Mouse (Mus musculus) lung, embryonic 16.5 days (tissue): ENCODE measurements around the gene Rasl11a. TPM values are rescaled to one million over a fixed set of nuclear protein-coding genes. Genes with fewer than 3 reads are reported as not detected.

Source experiments
- ATAC-seq: fragments of 200-750 bp; cut with Nextera tagmentation; 2 replicates; pipeline ENCODE4 v1.8.0; 2017; ENCODE audit warnings: low read depth, mild to moderate bottlenecking, moderate library complexity
- H3K27ac ChIP-seq: fragments of 300-500 bp; sonication (generic); 2 replicates; pipeline ENCODE4 v1.5.1; 2014; ENCODE audit warnings: mild to moderate bottlenecking, control low read depth, low read length
- H3K27me3 ChIP-seq: fragments of 300-500 bp; sonication (generic); 2 replicates; pipeline ENCODE4 v1.6.1; 2014; ENCODE audit warnings: low read depth, low read length, mixed read lengths; ENCODE audit not compliant: control insufficient read depth, insufficient read depth
- H3K36me3 ChIP-seq: fragments of 300-500 bp; sonication (generic); 2 replicates; pipeline ENCODE4 v1.6.1; 2014; ENCODE audit warnings: low read length; ENCODE audit not compliant: control insufficient read depth, insufficient read depth
- H3K4me1 ChIP-seq: fragments of 300-500 bp; sonication (generic); replicated peaks from 2 replicates; pipeline ENCODE4 v1.6.1; 2014; ENCODE audit warnings: low read length, mixed read lengths; ENCODE audit not compliant: control insufficient read depth, insufficient read depth
- H3K4me2 ChIP-seq: fragments of 300-500 bp; sonication (generic); 2 replicates; pipeline ENCODE4 v1.6.1; 2014; ENCODE audit warnings: low read depth, low read length, control low read depth
- H3K4me3 ChIP-seq: fragments of 300-500 bp; sonication (generic); 2 replicates; pipeline ENCODE4 v1.5.1; 2014; ENCODE audit warnings: mild to moderate bottlenecking, low read length, control low read depth
- H3K9ac ChIP-seq: fragments of 300-500 bp; sonication (generic); 2 replicates; pipeline ENCODE4 v1.6.1; 2014; ENCODE audit warnings: low read length, control low read depth
- H3K9me3 ChIP-seq: fragments of 300-500 bp; sonication (generic); 2 replicates; pipeline ENCODE4 v1.6.1; 2016; ENCODE audit warnings: low read length; ENCODE audit not compliant: control insufficient read depth
- WGBS: fragments of 180-500 bp; shearing (Covaris S2); extraction: QIAGEN DNeasy Blood & Tissue Kit; methylation state at CpG from one replicate; pipeline ENCODE4 v1.1.7; 2014; 5-methylcytosine and 5-hydroxymethylcytosine counted together
- polyA plus RNA-seq: library from polyadenylated mRNA; unstranded; fragments of >200 nt; fragmentation: Nextera tagmentation; extraction: Ambion mirVana; gene quantifications from 2 replicates; pipeline ENCODE4 v1.2.1, GENCODE M21; 2015

The Rasl11a gene
- polyA plus RNA-seq, 1 experiment from 2014 or later, result 30.0 TPM

GRCm38 (mm10) chr5:146838836-146839648 is 5.8 kb upstream of the Rasl11a start:
- H3K36me3 ChIP-seq, result peaks cover 32% of the 10 kb centered on the region
- H3K27me3 ChIP-seq, result no peaks in the 10 kb centered on the region
- 0 out of 2 replicates have a peak, but pooled peaks have one; percentile 9 for ATAC-seq
- no peak overlapping the region for H3K4me3 ChIP-seq
- H3K27ac ChIP-seq, result no peak overlapping the region
- H3K9ac ChIP-seq, result no peak overlapping the region
- WGBS, result 44% methylated on average over 12 of the region's 12 CpGs
- H3K4me2 ChIP-seq, result no peak overlapping the region
- peaks cover 12% of the 10 kb centered on the region; the same call in 1 of the 2 replicates for H3K4me1 ChIP-seq
- H3K9me3 ChIP-seq, result no peaks in the 10 kb centered on the region

- 46% methylated on average over 5 of the region's 5 CpGs for WGBS
- no peak for ATAC-seq
Measured at GRCm38 (mm10) chr5:146839760-146840159, 5.1 kb upstream of the Rasl11a start.

GRCm38 (mm10) chr5:146840422-146840821 is 4.4 kb upstream of the Rasl11a start:
- 64% methylated on average over 4 of the region's 4 CpGs for WGBS
- peaks cover 24% of the 10 kb centered on the region for H3K36me3 ChIP-seq
- H3K9me3 ChIP-seq, result no peaks in the 10 kb centered on the region
- peaks cover 8% of the 10 kb centered on the region for H3K4me1 ChIP-seq
- no peak for ATAC-seq
- H3K27ac ChIP-seq, result no peak overlapping the region
- no peak overlapping the region for H3K4me3 ChIP-seq
- H3K9ac ChIP-seq, result no peak overlapping the region
- H3K27me3 ChIP-seq, result no peaks in the 10 kb centered on the region
- no peak overlapping the region for H3K4me2 ChIP-seq

More at GRCm38 (mm10) chr5:146839760-146840159, 5.1 kb upstream of the Rasl11a start:
- Histone ChIP-seq H3K9me3 (no peaks in the 10 kb centered on the region), H3K36me3 (peaks cover 29% of the 10 kb centered on the region), H3K27ac (0 out of 2 replicates have a peak overlapping the region, but pooled peaks have one; percentile 10), H3K4me3 (no peak overlapping the region), H3K4me1 (peaks cover 11% of the 10 kb centered on the region), H3K4me2 (no peak overlapping the region), H3K9ac (no peak overlapping the region), H3K27me3 (no peaks in the 10 kb centered on the region)

DNA sequence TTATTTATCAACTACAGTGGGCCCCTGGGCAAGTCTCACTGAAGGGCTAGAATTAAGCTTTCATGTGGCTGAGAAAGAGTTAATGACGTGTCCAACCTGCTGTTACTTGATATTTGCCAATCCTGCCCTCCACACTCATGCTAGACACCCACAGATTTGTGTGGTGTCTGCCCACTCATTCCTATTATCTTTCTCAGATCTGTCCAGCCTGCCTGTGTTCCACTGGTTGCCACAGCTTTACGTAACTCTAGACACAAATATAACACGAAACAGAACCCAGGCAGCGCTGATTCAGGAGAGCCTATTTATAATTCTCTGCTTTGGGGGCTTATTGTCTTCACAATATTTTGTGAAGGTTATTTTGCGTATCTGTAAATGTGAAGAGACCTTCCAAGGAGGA is 3.6 kb upstream of the Rasl11a start:
- Histone ChIP-seq H3K9me3 (no peaks in the 10 kb centered on the region), H3K4me2 (no peak overlapping the region), H3K9ac (no peak overlapping the region), H3K27me3 (no peaks in the 10 kb centered on the region), H3K36me3 (peaks cover 18% of the 10 kb centered on the region), H3K4me1 (peaks cover 14% of the 10 kb centered on the region), H3K27ac (no peak overlapping the region), H3K4me3 (no peak overlapping the region)
- ATAC-seq, result no peak
- 71% methylated on average over 5 of the region's 5 CpGs for WGBS

- Histone ChIP-seq H3K9ac (no peak overlapping the region), H3K9me3 (no peaks in the 10 kb centered on the region), H3K4me3 (no peak overlapping the region), H3K27me3 (no peaks in the 10 kb centered on the region), H3K4me2 (no peak overlapping the region), H3K27ac (no peak overlapping the region), H3K4me1 (peaks cover 19% of the 10 kb centered on the region), H3K36me3 (peaks cover 12% of the 10 kb centered on the region)
- 56% methylated on average over 4 of the region's 4 CpGs for WGBS
- ATAC-seq, result no peak
Measured at GRCm38 (mm10) chr5:146841996-146842395, 2.9 kb upstream of the Rasl11a start.

GRCm38 (mm10) chr5:146844301-146844941 is 450 bp upstream of the Rasl11a start:
- H3K36me3 ChIP-seq, result no peaks in the 10 kb centered on the region; the same call in 1 of the 2 replicates
- H3K27ac ChIP-seq, result peak overlapping the region; percentile 36; the same call in 1 of the 2 replicates
- peaks cover 24% of the 10 kb centered on the region for H3K4me1 ChIP-seq
- peak overlapping the region; percentile 97 for H3K4me2 ChIP-seq
- no peaks in the 10 kb centered on the region for H3K9me3 ChIP-seq
- ATAC-seq, result peak; percentile 3
- 9% methylated on average over 6 of the region's 6 CpGs for whole genome bisulfite sequencing
- H3K27me3 ChIP-seq, result no peaks in the 10 kb centered on the region
- peak overlapping the region; percentile 81 for H3K9ac ChIP-seq
- peak overlapping the region; percentile 77 for H3K4me3 ChIP-seq

GRCm38 (mm10) chr5:146846489-146846888 is 1.6 kb downstream of the Rasl11a start:
- Histone ChIP-seq H3K4me3 (peak overlapping the region; percentile 77), H3K9ac (peak overlapping the region; percentile 81; the same call in 1 of the 2 replicates), H3K27me3 (no peaks in the 10 kb centered on the region), H3K4me2 (peak overlapping the region; percentile 97), H3K36me3 (no peaks in the 10 kb centered on the region), H3K9me3 (no peaks in the 10 kb centered on the region), H3K4me1 (peaks cover 22% of the 10 kb centered on the region), H3K27ac (peak overlapping the region; percentile 76)
- no peak for ATAC-seq
- 14% methylated on average over 2 of the region's 2 CpGs for WGBS

DNA sequence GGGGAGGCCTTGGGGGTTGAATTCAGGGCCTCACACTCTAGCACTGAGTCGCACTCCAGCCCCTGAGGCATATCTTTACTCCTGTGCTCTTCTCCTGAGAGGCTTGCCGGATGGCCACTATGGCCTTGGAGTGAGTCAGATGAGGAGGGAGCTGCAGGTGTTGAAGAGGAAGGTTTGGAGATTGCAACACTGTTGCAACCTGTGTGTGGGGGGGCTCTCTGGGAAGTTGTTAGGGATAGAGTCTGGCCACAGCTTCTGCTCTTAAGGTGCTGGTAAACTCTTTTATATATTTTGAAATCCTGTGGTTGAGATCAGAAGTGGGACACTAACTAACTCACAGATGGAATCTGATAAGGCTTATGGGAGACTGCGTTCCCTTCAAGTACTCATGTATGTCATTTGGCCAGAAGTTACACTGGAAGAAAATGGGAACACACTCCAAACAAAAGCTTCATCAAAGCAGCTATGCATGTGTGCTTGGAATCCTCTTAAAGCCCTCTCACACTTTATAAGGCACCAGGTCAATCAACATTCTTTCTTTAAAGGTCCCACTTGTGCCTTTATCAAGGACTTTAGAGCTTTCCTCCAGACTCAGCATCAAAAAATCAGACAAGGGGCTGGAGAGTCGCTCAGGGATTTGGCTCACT is 4.2 kb downstream of the Rasl11a start:
- H3K9me3 ChIP-seq, result no peaks in the 10 kb centered on the region
- H3K9ac ChIP-seq, result no peak overlapping the region
- no peak overlapping the region for H3K4me2 ChIP-seq
- ATAC-seq, result peak; percentile 11
- no peak overlapping the region for H3K4me3 ChIP-seq
- WGBS, result 62% methylated on average over 4 of the region's 4 CpGs
- H3K36me3 ChIP-seq, result no peaks in the 10 kb centered on the region
- H3K27ac ChIP-seq, result peak overlapping the region; percentile 58
- H3K27me3 ChIP-seq, result no peaks in the 10 kb centered on the region
- H3K4me1 ChIP-seq, result peaks cover 22% of the 10 kb centered on the region

DNA sequence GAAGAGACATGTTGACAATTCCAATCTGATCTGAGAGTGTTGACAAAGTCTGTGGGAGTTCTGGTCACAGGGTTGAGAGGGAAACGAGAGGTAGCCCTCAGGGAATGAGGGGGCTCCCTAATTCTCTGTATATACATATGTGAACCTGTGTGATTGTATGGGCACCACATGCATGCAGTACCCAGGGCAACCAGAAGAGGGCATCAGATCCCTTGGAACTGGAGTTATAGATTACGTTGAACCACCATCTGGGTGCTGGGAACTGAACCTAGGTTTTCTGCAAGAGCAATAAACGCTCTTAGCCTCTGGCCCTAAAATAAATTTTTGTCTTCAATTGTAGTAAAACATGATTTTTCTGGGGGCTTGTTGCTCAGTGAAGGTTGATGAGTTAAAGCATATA is 11.2 kb downstream of the Rasl11a start:
- H3K27ac ChIP-seq, result no peak overlapping the region
- no peak overlapping the region for H3K4me2 ChIP-seq
- no peaks in the 10 kb centered on the region for H3K4me1 ChIP-seq
- no peak for ATAC-seq
- H3K27me3 ChIP-seq, result no peaks in the 10 kb centered on the region
- peaks cover 2% of the 10 kb centered on the region; the same call in 1 of the 2 replicates for H3K9me3 ChIP-seq
- 84% methylated on average over 3 of the region's 3 CpGs for WGBS
- no peaks in the 10 kb centered on the region for H3K36me3 ChIP-seq
- no peak overlapping the region for H3K9ac ChIP-seq
- no peak overlapping the region for H3K4me3 ChIP-seq
